Mouse (Mus musculus) kidney, adult 2 months (tissue): Measurements from ENCODE around the gene Rnf126. TPM values are rescaled to one million over a fixed set of nuclear protein-coding genes. Genes with fewer than 3 reads are reported as not detected.

Experiments used
- DNase-seq: peaks from one replicate; pipeline ENCODE4 v3.0.0; 2021
- H3K27ac ChIP-seq: fragments of 200-500 bp; 2 replicates; pipeline ENCODE4 v1.5.1; 2012; ENCODE audit warnings: low read depth, low read length, control low read depth, inconsistent platforms; ENCODE audit not compliant: insufficient read depth
- H3K27me3 ChIP-seq: fragments of 200-500 bp; replicated peaks from 2 replicates; pipeline ENCODE4 v1.6.1; 2012; ENCODE audit warnings: mild to moderate bottlenecking, moderate library complexity, low read length, inconsistent platforms; ENCODE audit not compliant: control insufficient read depth, insufficient read depth
- H3K36me3 ChIP-seq: fragments of 200-500 bp; 2 replicates; pipeline ENCODE4 v1.6.1; 2012; ENCODE audit warnings: mild to moderate bottlenecking, moderate library complexity, low read length, inconsistent platforms; ENCODE audit not compliant: control insufficient read depth, insufficient read depth
- H3K4me1 ChIP-seq: fragments of 200-500 bp; 2 replicates; pipeline ENCODE4 v1.6.1; 2011; ENCODE audit warnings: low read length; ENCODE audit not compliant: control insufficient read depth, insufficient read depth
- H3K4me3 ChIP-seq: fragments of 200-500 bp; 2 replicates; pipeline ENCODE4 v1.5.1; 2011; ENCODE audit warnings: mild to moderate bottlenecking, low read depth, low read length, control low read depth; ENCODE audit not compliant: insufficient read depth
- CTCF ChIP-seq: fragments of 200-500 bp; conservative IDR thresholded peaks from 2 replicates; pipeline ENCODE4 v1.5.1; 2011; ENCODE audit warnings: low read depth, mild to moderate bottlenecking, control low read depth, low read length, moderate library complexity, mixed read lengths; ENCODE audit not compliant: insufficient read depth, insufficient read length
- POLR2A ChIP-seq: fragments of 200-500 bp; IDR thresholded peaks from one replicate; pipeline ENCODE4 v1.6.1; 2011; ENCODE audit warnings: low read depth, low read length, control low read depth
- WGBS: fragments of 180-500 bp; shearing (Covaris S2); methylation state at CpG from one replicate; pipeline ENCODE4 v1.1.7; 2018; 5-methylcytosine and 5-hydroxymethylcytosine counted together
- polyA plus RNA-seq: library from polyadenylated mRNA; depleted of rRNA; stranded (reverse); fragments of >200 nt; gene quantifications from 2 replicates; pipeline ENCODE4 v1.2.3, GENCODE M21; 2012

Rnf126 gene
- polyA plus RNA-seq, 1 experiment: 90.2 TPM

DNA sequence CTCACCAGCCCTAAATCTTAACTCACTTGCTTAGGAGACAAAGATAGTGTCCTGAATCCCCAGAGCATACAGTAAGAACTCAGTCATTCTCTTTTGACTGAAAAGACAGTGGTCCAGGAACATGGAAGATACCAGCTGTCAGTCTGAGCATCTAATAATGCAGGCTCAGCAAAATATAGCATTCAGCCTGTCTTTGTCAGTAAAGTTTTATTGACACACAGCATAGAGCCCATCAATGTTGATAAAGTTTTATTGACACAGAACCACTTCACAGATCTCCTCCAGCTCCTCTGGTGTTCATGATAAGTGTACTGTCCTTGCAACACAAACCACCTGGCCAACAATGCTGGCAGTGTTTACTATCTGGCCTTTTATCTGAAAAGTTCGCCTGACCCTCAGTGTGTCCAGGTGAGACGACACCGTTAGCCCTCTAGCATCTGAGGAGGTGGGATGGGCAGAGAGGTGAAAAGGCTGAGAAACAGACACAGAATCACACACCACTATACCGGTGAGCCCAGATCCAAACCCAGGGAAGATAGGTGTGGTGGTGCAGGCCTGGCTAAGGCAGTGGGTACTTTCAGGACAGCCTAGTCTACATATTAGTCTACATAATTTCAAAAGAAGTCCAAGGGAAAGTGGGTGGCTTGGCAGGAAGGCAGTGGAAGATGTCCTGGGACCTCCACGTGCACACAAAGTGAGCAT is 25.7 kb upstream of the Rnf126 start:
- DNase-seq: no peak
- TF ChIP-seq POLR2A (no peak), CTCF (no peak)
- WGBS: 79% methylated on average over 5 of the region's 5 CpGs
- H3K4me3 ChIP-seq: no peak overlapping the region
- no peaks in the 10 kb centered on the region for H3K27me3 ChIP-seq
- peak overlapping the region; percentile 76 for H3K27ac ChIP-seq
- 0 out of 2 replicates have a peak, but pooled peaks cover 11% of the 10 kb centered on the region for H3K4me1 ChIP-seq
- H3K36me3 ChIP-seq: no peaks in the 10 kb centered on the region

GRCm38 (mm10) chr10:79790861-79791260 is 24.1 kb upstream of the Rnf126 start, which contains the start of gene Prss57:
Gene Prss57, minus strand, starts transcription at chr10:79790961.
- H3K36me3 ChIP-seq: no peaks in the 10 kb centered on the region
- 93% methylated on average over 4 of the region's 4 CpGs for WGBS
- no peak within 1 kb of the TSS for H3K27ac ChIP-seq
- no peaks in the 10 kb centered on the region for H3K27me3 ChIP-seq
- H3K4me3 ChIP-seq: no peak within 1 kb of the TSS
- DNase-seq: no peak
- TF ChIP-seq POLR2A: no peak
- no peak for TF ChIP-seq CTCF
- 0 out of 2 replicates have a peak, but pooled peaks cover 10% of the 10 kb centered on the region for H3K4me1 ChIP-seq

GRCm38 (mm10) chr10:79789581-79789980 is 22.8 kb upstream of the Rnf126 start:
- Histone ChIP-seq H3K27me3 (no peaks in the 10 kb centered on the region), H3K27ac (no peak overlapping the region), H3K4me3 (no peak overlapping the region), H3K36me3 (no peaks in the 10 kb centered on the region), H3K4me1 (0 out of 2 replicates have a peak, but pooled peaks cover 7% of the 10 kb centered on the region)
- no peak for DNase-seq
- 86% methylated on average over 2 of the region's 2 CpGs for WGBS
- TF ChIP-seq POLR2A (no peak), CTCF (no peak)

DNA sequence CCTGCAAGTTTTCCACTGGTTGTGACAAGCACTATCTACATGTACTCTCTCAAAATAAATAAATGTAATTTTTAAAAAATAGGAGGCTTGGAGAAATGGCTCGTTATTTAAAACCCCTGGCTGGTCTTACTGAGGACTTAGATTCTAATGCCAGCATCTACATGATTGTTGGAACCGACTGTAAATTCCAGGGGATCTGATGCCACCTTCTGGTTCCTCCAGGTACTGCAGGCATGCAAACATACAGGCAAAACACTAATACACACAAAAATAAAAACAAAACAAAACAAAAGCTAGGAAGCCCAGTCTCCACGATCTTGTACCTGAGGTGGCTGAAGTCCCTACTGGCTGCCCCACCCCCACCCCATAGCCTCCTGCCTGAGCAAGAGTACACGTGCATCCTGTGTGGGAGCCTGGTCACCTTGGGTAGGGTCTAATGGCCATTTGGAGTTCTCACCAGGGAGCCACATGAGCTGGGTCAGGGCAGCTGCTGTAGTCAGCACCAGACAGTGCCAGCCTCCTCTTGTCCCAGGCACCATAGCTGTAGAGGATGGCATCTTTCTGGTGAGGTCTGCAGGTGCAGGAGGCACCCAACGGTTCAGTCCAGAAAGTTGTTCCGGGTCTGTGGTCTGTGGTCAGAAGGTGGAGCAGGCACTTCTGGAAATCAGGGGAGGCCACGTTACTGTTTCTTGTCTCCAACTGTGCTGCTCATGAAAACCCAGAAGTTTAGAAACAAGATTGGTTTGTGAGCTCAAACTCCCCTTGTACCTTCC is 21.8 kb upstream of the Rnf126 start:
- WGBS: 26% methylated on average over 7 of the region's 7 CpGs
- H3K4me3 ChIP-seq: no peak overlapping the region

GRCm38 (mm10) chr10:79783920-79784800 is 17.4 kb upstream of the Rnf126 start:
- WGBS: 58% methylated on average over 27 of the region's 27 CpGs
- TF ChIP-seq POLR2A (no peak), CTCF (peak; percentile 52)
- no peak for DNase-seq
- H3K36me3 ChIP-seq: no peaks in the 10 kb centered on the region
- no peak overlapping the region for H3K4me3 ChIP-seq
- H3K4me1 ChIP-seq: no peaks in the 10 kb centered on the region
- no peaks in the 10 kb centered on the region for H3K27me3 ChIP-seq
- no peak overlapping the region for H3K27ac ChIP-seq

More for the DNA sequence above, 21.8 kb upstream of the Rnf126 start:
- Histone ChIP-seq H3K27ac (no peak overlapping the region), H3K27me3 (no peaks in the 10 kb centered on the region), H3K4me1 (0 out of 2 replicates have a peak, but pooled peaks cover 7% of the 10 kb centered on the region), H3K36me3 (no peaks in the 10 kb centered on the region)
- peak; percentile 88 for DNase-seq
- no peak for TF ChIP-seq POLR2A
- peak; percentile 74 for TF ChIP-seq CTCF

DNA sequence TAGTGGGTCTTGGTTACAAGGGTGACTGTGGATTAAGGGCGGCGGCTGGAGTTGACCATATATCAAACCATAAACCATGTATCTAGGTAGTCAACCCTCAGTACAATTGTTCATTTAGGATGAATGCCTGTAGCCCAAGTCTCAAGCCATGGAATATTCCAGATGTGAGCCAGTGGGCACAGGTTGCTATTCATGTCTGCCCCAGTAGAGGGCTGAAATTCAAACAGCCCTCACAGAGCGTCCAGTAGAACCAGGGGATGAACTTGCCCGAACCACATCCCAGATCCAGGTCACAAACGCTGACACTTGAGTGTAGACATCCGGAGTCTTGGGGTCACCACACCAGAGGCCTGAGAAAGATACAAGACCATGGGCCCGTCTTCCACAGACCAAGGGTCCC is 16.3 kb upstream of the Rnf126 start:
- 46% methylated on average over 7 of the region's 7 CpGs for WGBS
- TF ChIP-seq CTCF: peak; percentile 55; the same call in 1 of the 2 replicates
- TF ChIP-seq POLR2A: no peak
- Histone ChIP-seq H3K27me3 (no peaks in the 10 kb centered on the region), H3K4me1 (no peaks in the 10 kb centered on the region), H3K36me3 (no peaks in the 10 kb centered on the region), H3K27ac (no peak overlapping the region), H3K4me3 (no peak overlapping the region)
- DNase-seq: peak; percentile 48
